Mouse (Mus musculus) stomach, postnatal 0 days (tissue): ENCODE measurements around the gene Ppfibp2.

ENCODE experiments used
- CTCF ChIP-seq: IDR thresholded peaks from 2 replicates; pipeline ENCODE4 v1.5.1; 2016; ENCODE audit warnings: antibody characterized with exemption, low read depth, mild to moderate bottlenecking, moderate library complexity
- EP300 ChIP-seq: optimal IDR thresholded peaks from 2 replicates; pipeline ENCODE3; 2016; ENCODE audit warnings: antibody characterized with exemption

GRCm38 (mm10) chr7:107705941-107706340 lies 110.9 kb downstream of the Ppfibp2 start:
- TF ChIP-seq EP300 (no peak), CTCF (no peak)
